In the genomic region with DNA sequence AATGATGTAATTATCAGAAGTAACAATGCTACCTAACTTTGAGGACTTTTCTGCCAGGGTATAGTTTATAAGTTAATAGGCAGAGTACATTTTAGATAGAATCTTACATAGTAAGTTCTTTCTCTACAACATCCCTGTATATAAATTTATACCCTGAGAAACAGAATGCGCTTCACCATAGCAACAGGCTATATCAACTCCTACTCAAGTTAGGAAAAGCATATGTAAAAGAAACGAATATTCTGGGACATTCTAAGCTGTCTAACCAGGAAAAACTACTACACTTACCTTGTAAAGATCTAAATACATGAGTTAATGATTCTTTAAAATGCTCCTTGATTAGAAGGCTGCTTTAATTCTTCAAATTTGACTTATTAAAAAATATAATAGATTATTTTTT, we compare ENCODE assay signal across 20 mouse cellular contexts. TPM values are rescaled to one million over a fixed set of nuclear protein-coding genes. Genes with fewer than 3 reads are reported as not detected.
"Had no signal": no experiment of that assay in that cellular context is flagged by ENCODE, and none has a peak within 500 bp of the region (broad histone marks: within the 10 kb centered on the region; RNA-seq: fewer than 3 reads in every experiment).

No protein-coding gene starts in this region.

- H3K27ac ChIP-seq: neural tube, embryonic 13.5 days; neural tube, embryonic 15.5 days; stomach, embryonic 15.5 days; stomach, postnatal 0 days had no signal

- DNase-seq: retina, postnatal 1 day; right cerebral cortex, postnatal 14 days; right cerebral cortex, postnatal 25 days; right cerebral cortex, postnatal 4 days; spleen, adult 18-20 months; thymus, adult 18-20 months; thymus, adult 2 months; thymus, postnatal 14 days; thymus, postnatal 25 days; thymus, postnatal 36 days; thymus, postnatal 4 days had no signal

- H3K36me3 ChIP-seq: neural tube, embryonic 15.5 days; stomach, embryonic 15.5 days had no signal

- H3K4me2 ChIP-seq: neural tube, embryonic 13.5 days; neural tube, embryonic 15.5 days; stomach, embryonic 15.5 days had no signal

- H3K9ac ChIP-seq: neural tube, embryonic 13.5 days; neural tube, embryonic 15.5 days; stomach, embryonic 15.5 days had no signal

- H3K4me3 ChIP-seq: neural tube, embryonic 13.5 days; neural tube, embryonic 15.5 days; stomach, embryonic 15.5 days had no signal

- H3K9me3 ChIP-seq: neural tube, embryonic 13.5 days; neural tube, embryonic 15.5 days; stomach, embryonic 15.5 days had no signal

- H3K27me3 ChIP-seq: neural tube, embryonic 13.5 days; neural tube, embryonic 15.5 days; stomach, embryonic 15.5 days had no signal

- H3K4me1 ChIP-seq: neural tube, embryonic 13.5 days; neural tube, embryonic 15.5 days; stomach, embryonic 15.5 days had no signal

RNA-seq across cellular contexts. Expression of a gene that starts 58.2 kb away (rescaled TPM):
- total RNA-seq: neutrophil, adult 5-6 weeks had no signal
- polyA plus RNA-seq: small intestine, adult 2 months; spleen, adult 2 months; testis, adult 2 months; thymus, adult 2 months; urinary bladder, adult 2 months had no signal
